Mouse (Mus musculus) CD4-positive, CD25-positive, alpha-beta regulatory T cell, adult 4 months (primary cell): Measurements from ENCODE around the gene Qsox2. TPM values are rescaled to one million over a fixed set of nuclear protein-coding genes. Genes with fewer than 3 reads are reported as not detected.

ENCODE experiments used
- polyA plus RNA-seq, 2 experiments: library from polyadenylated mRNA; unstranded; fragments of 100-300 nt; shearing (Covaris generic); gene quantifications; one replicate each; pipeline ENCODE4 v1.2.1; 2017

Gene Qsox2
- polyA plus RNA-seq, 2 experiments from 2014 or later, result 2.0 to 2.1 TPM

Other genes with a start within 250 kb of the Qsox2 start
- 10 to 100 TPM; 10.2 to 11.8 TPM for gene Ubac1, start 215.8 kb downstream of the Qsox2 start, polyA plus RNA-seq
- under 1 TPM; 0.44 to 0.75 TPM for gene Nacc2, start 114.3 kb downstream of the Qsox2 start, polyA plus RNA-seq
- gene Lhx3, start 29.2 kb downstream of the Qsox2 start, polyA plus RNA-seq, result not detected
- gene Ccdc187, start 57.0 kb upstream of the Qsox2 start, polyA plus RNA-seq, result not detected
- gene Gpsm1, start 78.0 kb upstream of the Qsox2 start, polyA plus RNA-seq, result 1 to 10 TPM; 3.3 to 4.9 TPM
- gene Dnlz, start 114.6 kb upstream of the Qsox2 start, polyA plus RNA-seq, result 1 to 10 TPM; 6.4 to 7.1 TPM
- under 1 TPM; 0.65 to 0.85 TPM for gene Card9, start 123.4 kb upstream of the Qsox2 start, polyA plus RNA-seq
- gene Snapc4, start 143.1 kb upstream of the Qsox2 start, polyA plus RNA-seq, result 10 to 100 TPM; 25.6 to 56.4 TPM
- 10 to 100 TPM; 38.2 to 38.9 TPM for gene Entr1, start 151.8 kb upstream of the Qsox2 start, polyA plus RNA-seq
- 100 to 1,000 TPM in 1 of 2 experiments, 10 to 100 TPM in 1; 84.7 to 128 TPM for gene Pmpca, start 151.8 kb upstream of the Qsox2 start, polyA plus RNA-seq
- 10 to 100 TPM in 1 of 2 experiments, 1 to 10 TPM in 1; 9.7 to 17.9 TPM for gene Inpp5e, start 171.7 kb upstream of the Qsox2 start, polyA plus RNA-seq
- 10 to 100 TPM; 24.8 to 31.7 TPM for gene Sec16a, start 207.7 kb upstream of the Qsox2 start, polyA plus RNA-seq